Mouse (Mus musculus): ENCODE data around the gene Ndufab1. TPM values are rescaled to one million over a fixed set of nuclear protein-coding genes. Genes with fewer than 3 reads are reported as not detected.

The Ndufab1 gene
- polyA plus RNA-seq (2016; fragmentation: Nextera tagmentation; extraction: Ambion mirVana): 572 and 610 TPM in 2 replicates

GRCm38 (mm10) chr7:122101747-122102244 lies at the start of gene Ndufab1:
TSS of gene Ndufab1 (minus strand) at chr7:122101886.
- Histone ChIP-seq H3K4me3 (replicated peaks) (peak within 1 kb of the TSS; percentile 60), H3K4me1 (peaks cover 13% of the 10 kb centered on the region), H3K4me2 (peak within 1 kb of the TSS; percentile 83), H3K36me3 (replicated peaks) (peaks cover 20% of the 10 kb centered on the region), H3K9me3 (no peaks in the 10 kb centered on the region), H3K9ac (peak within 1 kb of the TSS; percentile 76), H3K27me3 (no peaks in the 10 kb centered on the region), H3K27ac (no peak within 1 kb of the TSS)
- peak; percentile 99 for ATAC-seq (ENCODE audit: low FRiP score)
- under 1% methylated on average over 32 of the region's 43 CpGs for WGBS

GRCm38 (mm10) chr7:122140991-122141390 lies 39.3 kb upstream of the Ndufab1 start:
- no peaks in the 10 kb centered on the region for H3K4me1 ChIP-seq
- no peaks in the 10 kb centered on the region for H3K27me3 ChIP-seq
- peaks cover 90% of the 10 kb centered on the region for H3K36me3 ChIP-seq (replicated peaks)
- H3K4me2 ChIP-seq: no peak overlapping the region
- H3K9ac ChIP-seq: no peak overlapping the region
- H3K9me3 ChIP-seq: no peaks in the 10 kb centered on the region
- no peak for ATAC-seq (ENCODE audit: low FRiP score)
- H3K27ac ChIP-seq: no peak overlapping the region
- H3K4me3 ChIP-seq (replicated peaks): no peak overlapping the region

GRCm38 (mm10) chr7:122138190-122138589 lies 36.5 kb upstream of the Ndufab1 start:
- peaks cover 7% of the 10 kb centered on the region for H3K4me1 ChIP-seq
- peaks cover 76% of the 10 kb centered on the region for H3K36me3 ChIP-seq (replicated peaks)
- no peak overlapping the region for H3K4me2 ChIP-seq
- WGBS: 93% methylated on average over 5 of the region's 5 CpGs
- H3K9ac ChIP-seq: no peak overlapping the region
- no peak overlapping the region for H3K27ac ChIP-seq
- ATAC-seq (ENCODE audit: low FRiP score): no peak
- H3K27me3 ChIP-seq: no peaks in the 10 kb centered on the region
- H3K9me3 ChIP-seq: no peaks in the 10 kb centered on the region
- no peak overlapping the region for H3K4me3 ChIP-seq (replicated peaks)

- H3K27me3 ChIP-seq: no peaks in the 10 kb centered on the region
- no peaks in the 10 kb centered on the region for H3K9me3 ChIP-seq
- peaks cover 69% of the 10 kb centered on the region for H3K36me3 ChIP-seq (replicated peaks)
- H3K9ac ChIP-seq: no peak overlapping the region
- H3K4me3 ChIP-seq (replicated peaks): no peak overlapping the region
- peaks cover 11% of the 10 kb centered on the region for H3K4me1 ChIP-seq
- ATAC-seq (ENCODE audit: low FRiP score): no peak
- H3K4me2 ChIP-seq: no peak overlapping the region
- no peak overlapping the region for H3K27ac ChIP-seq
Measured at GRCm38 (mm10) chr7:122137071-122137470, 35.4 kb upstream of the Ndufab1 start.

GRCm38 (mm10) chr7:122135070-122135469 lies 33.4 kb upstream of the Ndufab1 start:
- Histone ChIP-seq H3K36me3 (replicated peaks) (peaks cover 50% of the 10 kb centered on the region), H3K9me3 (no peaks in the 10 kb centered on the region), H3K4me3 (replicated peaks) (no peak overlapping the region), H3K27ac (no peak overlapping the region), H3K27me3 (no peaks in the 10 kb centered on the region), H3K4me2 (no peak overlapping the region), H3K4me1 (peaks cover 18% of the 10 kb centered on the region), H3K9ac (no peak overlapping the region)
- WGBS: 74% methylated on average over 10 of the region's 10 CpGs
- ATAC-seq (ENCODE audit: low FRiP score): no peak

- Histone ChIP-seq H3K9me3 (no peaks in the 10 kb centered on the region), H3K27me3 (no peaks in the 10 kb centered on the region), H3K4me2 (peak overlapping the region; percentile 71), H3K27ac (peak overlapping the region; percentile 25; the same call in 1 of the 2 replicates), H3K9ac (peak overlapping the region; percentile 78), H3K4me1 (peaks cover 18% of the 10 kb centered on the region), H3K4me3 (replicated peaks) (peak overlapping the region; percentile 73), H3K36me3 (replicated peaks) (peaks cover 34% of the 10 kb centered on the region)
- 16% methylated on average over 8 of the region's 8 CpGs for WGBS
- no peak for ATAC-seq (ENCODE audit: low FRiP score)
Measured at GRCm38 (mm10) chr7:122133338-122133625, 31.6 kb upstream of the Ndufab1 start.

GRCm38 (mm10) chr7:122132497-122133337 lies 31.0 kb upstream of the Ndufab1 start, which contains the start of the genes Palb2 and Dctn5:
TSS of gene Palb2 (minus strand) at chr7:122132985.
TSS of gene Dctn5 (plus strand) at chr7:122133041.
- ATAC-seq (ENCODE audit: low FRiP score): peak; percentile 97
- Histone ChIP-seq H3K4me1 (peaks cover 18% of the 10 kb centered on the region), H3K27ac (peak within 1 kb of the TSS; percentile 37; the same call in 1 of the 2 replicates), H3K9me3 (no peaks in the 10 kb centered on the region), H3K4me3 (replicated peaks) (peak within 1 kb of the TSS; percentile 73), H3K9ac (peak within 1 kb of the TSS; percentile 78), H3K27me3 (no peaks in the 10 kb centered on the region), H3K36me3 (replicated peaks) (peaks cover 34% of the 10 kb centered on the region), H3K4me2 (peak within 1 kb of the TSS; percentile 74)
- under 1% methylated on average over 54 of the region's 54 CpGs for WGBS

GRCm38 (mm10) chr7:122131834-122132233 lies 30.1 kb upstream of the Ndufab1 start:
- ATAC-seq (ENCODE audit: low FRiP score): no peak
- H3K36me3 ChIP-seq (replicated peaks): peaks cover 34% of the 10 kb centered on the region
- H3K9me3 ChIP-seq: no peaks in the 10 kb centered on the region
- H3K4me1 ChIP-seq: peaks cover 18% of the 10 kb centered on the region
- peak overlapping the region; percentile 74 for H3K4me2 ChIP-seq
- no peak overlapping the region for H3K27ac ChIP-seq
- peak overlapping the region; percentile 78 for H3K9ac ChIP-seq
- no peaks in the 10 kb centered on the region for H3K27me3 ChIP-seq
- peak overlapping the region; percentile 73 for H3K4me3 ChIP-seq (replicated peaks)

- Histone ChIP-seq H3K4me1 (peaks cover 6% of the 10 kb centered on the region; the same call in 1 of the 2 replicates), H3K36me3 (replicated peaks) (peaks cover 53% of the 10 kb centered on the region), H3K4me2 (no peak overlapping the region), H3K4me3 (replicated peaks) (no peak overlapping the region), H3K9ac (no peak overlapping the region), H3K27me3 (no peaks in the 10 kb centered on the region), H3K9me3 (no peaks in the 10 kb centered on the region), H3K27ac (no peak overlapping the region)
- ATAC-seq (ENCODE audit: low FRiP score): no peak
- 96% methylated on average over 11 of the region's 11 CpGs for WGBS
Measured at GRCm38 (mm10) chr7:122126946-122127345, 25.3 kb upstream of the Ndufab1 start.

- no peak overlapping the region for H3K9ac ChIP-seq
- ATAC-seq (ENCODE audit: low FRiP score): no peak
- 70% methylated on average over 8 of the region's 8 CpGs for WGBS
- no peaks in the 10 kb centered on the region for H3K4me1 ChIP-seq
- H3K36me3 ChIP-seq (replicated peaks): peaks cover 63% of the 10 kb centered on the region
- no peak overlapping the region for H3K4me3 ChIP-seq (replicated peaks)
- no peaks in the 10 kb centered on the region for H3K9me3 ChIP-seq
- no peaks in the 10 kb centered on the region for H3K27me3 ChIP-seq
- no peak overlapping the region for H3K27ac ChIP-seq
- no peak overlapping the region for H3K4me2 ChIP-seq
Measured at GRCm38 (mm10) chr7:122125636-122126035, 23.9 kb upstream of the Ndufab1 start.

GRCm38 (mm10) chr7:122123518-122123917 lies 21.8 kb upstream of the Ndufab1 start:
- 91% methylated on average over 4 of the region's 4 CpGs for WGBS
- no peak for ATAC-seq (ENCODE audit: low FRiP score)
- H3K9ac ChIP-seq: no peak overlapping the region
- no peak overlapping the region for H3K27ac ChIP-seq
- H3K36me3 ChIP-seq (replicated peaks): peaks cover 76% of the 10 kb centered on the region
- no peak overlapping the region for H3K4me3 ChIP-seq (replicated peaks)
- no peak overlapping the region for H3K4me2 ChIP-seq
- H3K4me1 ChIP-seq: no peaks in the 10 kb centered on the region
- no peaks in the 10 kb centered on the region for H3K27me3 ChIP-seq
- H3K9me3 ChIP-seq: no peaks in the 10 kb centered on the region

GRCm38 (mm10) chr7:122108206-122108605 lies 6.5 kb upstream of the Ndufab1 start:
- Histone ChIP-seq H3K4me3 (replicated peaks) (no peak overlapping the region), H3K9me3 (no peaks in the 10 kb centered on the region), H3K36me3 (replicated peaks) (peaks cover 42% of the 10 kb centered on the region), H3K4me1 (no peaks in the 10 kb centered on the region), H3K4me2 (no peak overlapping the region), H3K27ac (no peak overlapping the region), H3K9ac (no peak overlapping the region), H3K27me3 (no peaks in the 10 kb centered on the region)
- ATAC-seq (ENCODE audit: low FRiP score): no peak
- 97% methylated on average over 6 of the region's 6 CpGs for WGBS
